Mouse (Mus musculus) small intestine, adult 2 months (tissue): ENCODE measurements around the gene Cd33.

Source experiments
- CTCF ChIP-seq: fragments of 200-500 bp; IDR thresholded peaks from 2 replicates; pipeline ENCODE4 v1.5.1; 2012; ENCODE audit warnings: low read depth, mild to moderate bottlenecking, control low read depth, inconsistent platforms, low read length, moderate library complexity, mixed read lengths; ENCODE audit not compliant: insufficient replicate concordance, insufficient read length; ENCODE audit errors: extremely low read depth
- POLR2A ChIP-seq: fragments of 200-500 bp; IDR thresholded peaks from 2 replicates; pipeline ENCODE4 v1.6.1; 2012; ENCODE audit warnings: low read depth, mild to moderate bottlenecking, control low read depth, inconsistent platforms, low read length, moderate library complexity

- TF ChIP-seq CTCF (no peak), POLR2A (no peak)
Observed at GRCm38 (mm10) chr7:43579440-43580171, 35.4 kb upstream of the Cd33 start, which contains the start of gene Zfp719.
